Mouse (Mus musculus) kidney, adult 2 months (tissue): ENCODE results near the gene Ino80d.

ENCODE experiments used
- CTCF ChIP-seq: fragments of 200-500 bp; conservative IDR thresholded peaks from 2 replicates; pipeline ENCODE4 v1.5.1; 2011; ENCODE audit warnings: low read depth, mild to moderate bottlenecking, control low read depth, low read length, moderate library complexity, mixed read lengths; ENCODE audit not compliant: insufficient read depth, insufficient read length
- POLR2A ChIP-seq: fragments of 200-500 bp; IDR thresholded peaks from one replicate; pipeline ENCODE4 v1.6.1; 2011; ENCODE audit warnings: low read depth, low read length, control low read depth

DNA sequence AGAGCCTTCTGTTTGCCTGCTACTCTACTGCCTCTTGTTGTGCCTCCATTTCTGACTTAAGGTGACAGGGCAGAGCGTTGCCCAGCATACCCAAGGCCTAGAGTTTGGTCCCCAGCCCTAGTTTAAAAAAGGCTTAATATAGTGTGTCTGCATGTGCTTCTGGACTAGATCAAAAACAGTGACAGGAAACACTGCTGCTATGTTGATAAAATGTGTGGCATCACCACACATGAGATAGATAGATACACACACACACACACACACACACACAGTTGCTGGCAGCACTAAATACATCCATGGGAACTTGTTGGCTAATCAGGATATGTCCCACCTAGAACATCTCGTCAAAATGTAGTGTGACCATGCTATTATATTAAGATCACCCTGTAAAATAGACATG, 5.9 kb upstream of the Ino80d start:
- TF ChIP-seq CTCF (no peak), POLR2A (no peak)
